Mouse (Mus musculus): ENCODE measurements around the gene Sult4a1. TPM values are rescaled to one million over a fixed set of nuclear protein-coding genes. Genes with fewer than 3 reads are reported as not detected.
"Not testable (repeated sequence)": the region's sequence is repeated elsewhere in the genome, so short reads cannot be mapped to it uniquely, and the experiment has no call there.

The Sult4a1 gene
- 1 to 10 TPM; 5.7 to 8.2 (median 6.0) TPM for total RNA-seq (2022)

DNA sequence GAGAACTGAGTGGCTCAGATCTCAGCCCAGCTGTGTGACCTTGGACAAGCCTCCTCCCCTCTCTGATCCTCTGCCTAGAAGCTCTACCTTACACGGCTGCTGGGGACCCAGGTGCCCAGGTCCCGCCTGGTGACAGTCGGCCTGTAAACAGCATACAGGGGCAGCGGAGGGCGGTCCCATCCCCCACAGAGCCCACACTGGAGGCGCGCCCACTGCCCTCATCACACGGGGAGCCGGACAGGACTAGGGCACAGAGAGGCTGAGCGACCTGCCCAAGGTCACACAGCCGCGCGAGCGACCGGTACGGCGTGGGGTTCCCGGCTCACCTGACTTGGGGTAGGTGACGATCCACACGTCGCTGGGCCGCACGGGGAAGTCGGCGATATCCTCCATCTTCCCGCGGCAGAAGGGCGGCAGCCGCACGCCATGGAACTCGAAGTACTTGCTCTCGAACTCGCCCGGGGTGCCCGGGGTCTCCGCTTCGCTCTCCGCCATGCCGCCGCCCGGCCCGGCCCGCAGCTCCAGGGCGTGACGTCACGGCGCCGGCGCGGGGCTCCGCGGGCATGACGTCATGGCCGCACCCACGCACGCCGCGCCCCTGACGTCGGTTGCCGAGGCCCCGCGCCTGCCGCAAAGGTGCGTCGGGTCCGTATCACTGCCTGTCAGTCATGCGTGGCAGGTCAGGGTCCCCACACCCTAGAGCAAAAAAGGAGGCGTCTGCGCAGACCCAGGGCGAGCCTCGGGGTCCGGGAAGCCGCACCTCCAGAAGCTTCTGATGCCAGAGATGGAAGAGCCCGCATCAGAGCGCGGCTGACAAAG lies at the start of gene Sult4a1:
Gene Sult4a1, minus strand, starts transcription at position 650 of the 819 bp plus-strand sequence.
- DNase-seq: no peak

DNA sequence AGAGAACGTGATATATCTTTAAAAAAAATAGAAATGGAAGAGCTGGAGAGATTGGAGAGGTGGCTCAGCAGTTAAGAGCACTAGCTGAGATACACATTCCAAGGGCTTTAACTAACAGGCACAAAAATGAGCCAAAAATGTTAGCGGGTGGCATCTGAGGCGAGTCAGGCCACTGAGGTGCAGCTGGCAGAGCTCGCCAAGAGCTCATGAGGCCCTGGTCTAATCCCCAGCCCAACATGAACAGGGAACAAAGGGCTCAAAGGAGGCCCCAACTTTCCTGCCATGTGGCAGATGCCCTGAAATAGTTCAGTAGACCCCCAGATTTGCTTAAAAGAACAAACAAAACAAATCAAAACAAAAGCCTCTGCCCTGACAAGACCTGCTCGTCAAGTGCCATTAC lies 35.4 kb upstream of the Sult4a1 start:
- DNase-seq: no peak

GRCm38 (mm10) chr15:84140109-84140508 lies 34.6 kb upstream of the Sult4a1 start:
- DNase-seq: no peak

DNA sequence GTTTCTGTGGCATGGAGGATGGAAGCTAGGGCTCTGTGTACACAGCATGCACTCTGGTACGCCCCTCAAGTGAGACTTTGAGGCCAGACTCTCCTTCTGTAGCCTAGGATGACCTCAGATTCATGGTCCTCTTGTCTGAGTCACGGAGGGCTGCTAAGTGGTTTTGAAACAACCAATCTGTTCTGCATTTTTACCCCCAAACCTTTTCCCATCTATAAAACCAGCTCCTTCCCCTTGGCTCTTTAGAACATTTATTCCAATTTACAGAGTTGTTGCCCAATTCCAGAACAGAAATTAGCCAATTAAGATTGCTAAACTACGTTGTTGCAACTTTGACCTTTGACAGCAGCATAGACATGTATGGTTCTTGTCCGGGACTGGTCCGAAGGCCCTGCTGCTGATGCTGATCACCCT lies 34.0 kb upstream of the Sult4a1 start:
- no peak for DNase-seq

DNA sequence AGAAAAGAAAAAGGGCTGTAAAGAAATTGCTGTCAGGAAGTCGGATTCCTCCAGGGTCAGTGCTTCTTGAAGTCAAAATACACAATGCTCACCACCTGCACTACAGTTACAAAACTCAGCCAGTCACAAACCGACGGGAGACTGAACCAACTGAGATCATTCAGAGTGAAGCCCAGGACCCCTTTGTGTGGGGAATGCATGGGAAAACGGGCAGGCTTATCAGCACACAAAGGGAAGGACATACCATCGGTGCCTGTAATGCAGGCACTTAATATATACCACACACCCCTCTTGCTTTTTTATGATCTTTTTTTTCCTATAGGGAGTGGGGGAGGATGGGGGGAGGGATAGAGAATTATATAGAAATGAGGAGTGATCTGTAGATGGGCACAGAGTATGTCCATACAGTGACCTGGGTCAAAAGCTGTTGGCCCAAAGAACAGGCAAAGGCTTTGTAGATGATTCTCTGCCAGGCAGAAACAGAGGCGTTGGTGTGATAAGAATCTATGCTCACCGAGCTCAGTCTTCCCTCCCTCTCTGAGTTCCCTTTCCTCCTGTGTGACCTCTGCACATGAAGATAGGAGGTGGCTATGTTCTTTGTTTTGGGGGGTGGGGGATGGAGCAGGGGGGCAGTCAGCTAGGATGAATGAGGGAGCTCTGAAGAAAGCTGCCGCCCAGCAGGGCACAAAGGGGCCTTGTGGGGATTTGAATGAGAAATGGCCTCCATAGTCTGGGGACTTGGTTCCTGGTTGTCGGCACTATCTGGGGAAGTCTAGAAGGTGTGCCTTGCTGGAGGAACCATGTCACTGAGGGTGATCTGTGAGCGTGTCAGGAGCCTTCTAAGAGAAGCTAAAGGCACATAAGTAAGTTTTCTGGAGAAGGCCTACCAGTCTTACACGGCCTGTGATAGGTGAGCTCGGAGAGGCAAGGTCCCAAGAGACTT lies 31.2 kb upstream of the Sult4a1 start:
- no peak for DNase-seq

DNA sequence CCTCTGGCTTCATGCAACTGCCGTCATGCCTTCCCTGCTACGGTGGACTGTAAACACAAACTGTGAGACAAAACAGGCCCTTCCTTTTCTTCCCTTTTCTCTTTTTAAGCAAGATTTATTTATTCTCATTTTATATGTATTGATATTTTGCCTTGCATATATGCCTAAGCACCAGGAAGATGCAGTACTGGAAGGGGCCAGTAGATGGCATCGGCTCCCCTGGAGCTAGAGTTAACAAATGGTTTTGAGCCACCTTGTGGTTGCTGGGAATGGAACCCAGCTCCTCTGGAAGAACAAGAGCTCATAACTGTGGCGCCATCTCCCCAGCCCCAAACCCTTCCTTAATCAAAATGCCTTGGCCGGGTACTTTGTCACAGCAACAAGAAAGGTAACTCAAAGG lies 29.9 kb upstream of the Sult4a1 start:
- DNase-seq: no peak

GRCm38 (mm10) chr15:84133440-84133839 lies 27.9 kb upstream of the Sult4a1 start:
- peak; percentile 17 for DNase-seq

GRCm38 (mm10) chr15:84131971-84132370 lies 26.4 kb upstream of the Sult4a1 start:
- DNase-seq: peak; percentile 35

DNA sequence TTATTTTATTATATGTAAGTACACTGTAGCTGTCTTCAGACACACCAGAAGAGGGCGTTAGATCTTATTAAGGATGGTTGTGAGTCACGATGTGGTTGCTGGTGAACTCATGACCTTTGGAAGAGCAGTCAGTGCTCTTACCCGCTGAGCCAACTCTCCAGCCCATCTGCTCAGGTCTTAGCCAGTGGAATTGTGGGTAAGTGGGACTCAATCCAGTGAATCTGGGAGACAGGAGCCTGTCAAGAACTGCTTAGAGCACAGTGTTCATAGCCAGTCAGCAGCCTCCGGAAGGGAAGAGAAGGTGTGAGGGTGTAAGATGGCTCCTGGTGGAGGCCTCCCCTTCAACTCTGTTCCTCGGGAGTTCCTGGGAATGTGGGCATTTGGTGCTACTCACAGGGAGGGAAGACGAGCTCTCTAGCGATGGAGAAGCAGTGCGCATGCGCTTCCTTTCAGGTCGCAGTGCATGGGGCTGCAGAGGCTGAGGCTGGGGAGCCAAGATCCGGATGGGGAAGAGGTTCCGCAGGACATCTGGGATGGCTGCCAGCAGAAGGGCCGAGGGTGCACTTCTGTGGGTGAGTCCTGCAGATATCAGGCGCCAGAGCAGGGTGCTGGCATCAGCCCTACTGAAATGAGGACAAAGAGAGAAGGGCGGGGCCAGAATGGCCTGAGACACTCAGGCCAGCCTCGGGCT lies 25.7 kb upstream of the Sult4a1 start:
- DNase-seq: peak; percentile 46

- no peak for DNase-seq
Observed at GRCm38 (mm10) chr15:84126871-84127270, 21.3 kb upstream of the Sult4a1 start.

- no peak for DNase-seq
Observed at GRCm38 (mm10) chr15:84126447-84126846, 20.9 kb upstream of the Sult4a1 start.

DNA sequence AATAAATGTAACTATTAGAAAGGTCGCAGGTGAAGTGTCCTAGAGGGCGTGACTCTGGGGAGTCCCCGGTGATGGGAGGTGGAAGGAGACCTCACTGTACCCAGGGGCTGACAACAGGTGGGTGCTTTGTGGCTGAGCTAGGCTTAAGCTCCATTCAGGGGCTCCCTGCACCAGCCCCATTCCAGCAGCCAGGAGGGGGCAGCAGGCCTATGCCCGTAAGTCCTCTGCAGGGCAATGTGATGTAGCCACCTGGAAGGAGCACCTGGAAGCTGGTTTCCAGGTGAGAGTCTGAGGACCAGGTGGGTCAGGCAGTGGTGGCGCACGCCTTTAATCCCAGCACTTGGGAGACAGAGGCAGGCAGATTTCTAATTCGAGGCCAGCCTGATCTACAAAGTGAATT lies 18.5 kb upstream of the Sult4a1 start:
- no peak for DNase-seq

DNA sequence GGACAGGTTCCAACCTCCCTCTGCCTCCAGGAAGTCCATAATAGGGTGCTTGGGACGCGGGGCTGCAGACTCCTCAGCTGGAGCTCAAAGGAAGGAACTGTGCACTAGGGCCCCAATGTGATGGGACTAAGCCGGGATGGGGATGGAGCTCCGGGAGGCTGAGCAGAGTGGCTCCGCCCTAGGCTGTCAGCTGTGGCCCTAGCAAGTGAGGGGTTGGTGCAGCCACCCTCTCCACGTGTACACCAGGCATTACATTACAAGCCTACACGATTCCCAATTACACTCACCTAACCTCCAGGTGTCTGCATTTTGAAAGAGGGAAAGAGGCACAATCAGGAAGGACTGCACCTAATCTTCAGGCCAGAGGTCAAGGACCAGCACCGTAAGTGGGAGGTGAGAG lies 17.5 kb upstream of the Sult4a1 start, which contains the start of gene Pnpla5:
Gene Pnpla5, minus strand, starts transcription at position 101 of the 400 bp plus-strand sequence.
- DNase-seq: no peak

GRCm38 (mm10) chr15:84121036-84121435 lies 15.5 kb upstream of the Sult4a1 start:
- DNase-seq: no peak

DNA sequence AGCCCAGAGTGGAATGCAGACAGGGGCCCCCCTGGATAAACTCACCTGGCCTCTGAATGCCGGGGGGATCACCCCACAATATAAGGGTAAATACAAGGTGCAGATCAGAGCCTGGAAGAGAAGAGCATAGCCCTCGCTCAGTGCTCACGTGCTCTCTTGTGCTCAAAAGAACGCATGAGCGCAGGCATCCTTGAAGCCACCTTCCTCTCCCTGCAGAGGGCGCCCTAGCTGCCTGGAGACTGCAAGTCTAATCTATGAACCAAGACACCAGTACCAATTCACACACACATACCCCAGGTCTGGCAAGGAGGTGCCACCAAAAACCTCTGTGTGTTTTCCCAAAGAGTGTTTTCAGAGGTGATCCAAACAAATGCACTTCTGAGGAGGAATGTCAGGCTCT lies 15.1 kb upstream of the Sult4a1 start:
- no peak for DNase-seq

DNA sequence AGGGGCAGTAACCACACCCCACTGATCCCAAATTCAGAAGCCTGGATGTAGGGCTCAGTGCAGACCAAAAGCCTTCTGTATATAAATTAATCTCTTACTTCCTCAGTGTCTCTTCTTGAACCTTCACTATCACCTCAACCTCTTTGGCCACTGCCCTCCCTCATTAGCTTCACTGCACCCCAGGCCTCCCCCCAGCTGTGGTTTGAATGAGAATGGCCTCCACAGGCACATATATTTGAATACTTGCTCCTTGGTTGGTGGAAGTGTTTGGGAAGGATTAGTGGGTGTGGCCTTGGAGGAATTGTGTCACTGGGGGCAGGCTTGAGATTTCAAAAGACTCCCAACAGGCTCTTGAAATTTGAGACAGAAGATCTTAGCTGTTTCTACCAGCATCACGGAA lies 10.9 kb upstream of the Sult4a1 start:
- DNase-seq: no peak

- DNase-seq: no peak
Observed at GRCm38 (mm10) chr15:84115727-84116126, 10.2 kb upstream of the Sult4a1 start.

- no peak for DNase-seq
Observed at GRCm38 (mm10) chr15:84113873-84114272, 8.3 kb upstream of the Sult4a1 start.

GRCm38 (mm10) chr15:84108899-84109298 lies 3.3 kb upstream of the Sult4a1 start:
- DNase-seq: no peak

GRCm38 (mm10) chr15:84105924-84106500 lies 458 bp upstream of the Sult4a1 start:
- DNase-seq: no peak

DNA sequence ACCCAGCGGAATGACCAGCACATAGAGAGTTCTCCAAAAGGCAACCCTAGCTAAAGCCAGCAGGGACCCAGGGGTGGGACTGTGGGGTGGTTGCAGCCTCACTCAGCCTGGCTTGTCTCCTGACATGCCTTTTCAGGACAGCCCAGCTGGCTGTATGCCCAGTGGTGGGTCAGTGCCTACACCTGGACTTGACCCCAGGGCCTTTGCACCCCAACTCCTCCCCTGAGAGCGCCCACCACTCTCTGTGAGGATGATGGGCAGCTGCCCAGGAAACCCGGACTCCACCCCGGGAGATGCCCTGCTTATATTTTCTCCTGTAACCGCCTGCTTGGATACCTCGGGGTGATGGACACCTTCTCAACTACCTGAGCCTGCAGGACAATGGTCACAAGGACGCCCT lies 928 bp downstream of the Sult4a1 start:
- no peak for DNase-seq

GRCm38 (mm10) chr15:84097536-84097935 lies 8.0 kb downstream of the Sult4a1 start:
- not testable (repeated sequence) for DNase-seq
